Mouse (Mus musculus) intestine, embryonic 16.5 days (tissue): Measurements from ENCODE around the gene Rnf41. TPM values are rescaled to one million over a fixed set of nuclear protein-coding genes. Genes with fewer than 3 reads are reported as not detected.

ENCODE experiments used
- ATAC-seq: fragments of 200-750 bp; cut with Nextera tagmentation; 2 replicates; pipeline ENCODE4 v1.8.0; 2017; ENCODE audit warnings: moderate TSS enrichment, moderate library complexity
- H3K27ac ChIP-seq: fragments of 300-500 bp; sonication (generic); 2 replicates; pipeline ENCODE4 v1.5.1; 2014; ENCODE audit warnings: mild to moderate bottlenecking, low read length
- H3K27me3 ChIP-seq: fragments of 300-500 bp; sonication (generic); replicated peaks from 2 replicates; pipeline ENCODE4 v1.6.1; 2014; ENCODE audit warnings: low read length, control low read depth, mixed read lengths; ENCODE audit not compliant: control insufficient read depth, insufficient read depth
- H3K36me3 ChIP-seq: fragments of 300-500 bp; sonication (generic); 2 replicates; pipeline ENCODE4 v1.6.1; 2014; ENCODE audit warnings: low read length, control low read depth; ENCODE audit not compliant: control insufficient read depth, insufficient read depth
- H3K4me1 ChIP-seq: fragments of 300-500 bp; sonication (generic); 2 replicates; pipeline ENCODE4 v1.6.1; 2014; ENCODE audit warnings: low read length, control low read depth, mixed read lengths; ENCODE audit not compliant: control insufficient read depth, insufficient read depth
- H3K4me2 ChIP-seq: fragments of 300-500 bp; sonication (generic); 2 replicates; pipeline ENCODE4 v1.6.1; 2014; ENCODE audit warnings: low read depth, low read length, control low read depth
- H3K4me3 ChIP-seq: fragments of 300-500 bp; sonication (generic); 2 replicates; pipeline ENCODE4 v1.5.1; 2014; ENCODE audit warnings: mild to moderate bottlenecking, low read length
- H3K9ac ChIP-seq: fragments of 300-500 bp; sonication (generic); 2 replicates; pipeline ENCODE4 v1.6.1; 2014; ENCODE audit warnings: low read depth, low read length
- H3K9me3 ChIP-seq: fragments of 300-500 bp; sonication (generic); 2 replicates; pipeline ENCODE4 v1.6.1; 2016; ENCODE audit warnings: low read length, control low read depth; ENCODE audit not compliant: control insufficient read depth
- WGBS: fragments of 180-500 bp; shearing (Covaris S2); extraction: QIAGEN DNeasy Blood & Tissue Kit; methylation state at CpG from one replicate; pipeline ENCODE4 v1.1.7; 2014; 5-methylcytosine and 5-hydroxymethylcytosine counted together
- polyA plus RNA-seq: library from polyadenylated mRNA; unstranded; fragments of >200 nt; fragmentation: Nextera tagmentation; extraction: Ambion mirVana; gene quantifications from 2 replicates; pipeline ENCODE4 v1.2.1, GENCODE M21; 2015

Rnf41 gene
- polyA plus RNA-seq, result 43.2 and 43.3 TPM in 2 replicates

DNA sequence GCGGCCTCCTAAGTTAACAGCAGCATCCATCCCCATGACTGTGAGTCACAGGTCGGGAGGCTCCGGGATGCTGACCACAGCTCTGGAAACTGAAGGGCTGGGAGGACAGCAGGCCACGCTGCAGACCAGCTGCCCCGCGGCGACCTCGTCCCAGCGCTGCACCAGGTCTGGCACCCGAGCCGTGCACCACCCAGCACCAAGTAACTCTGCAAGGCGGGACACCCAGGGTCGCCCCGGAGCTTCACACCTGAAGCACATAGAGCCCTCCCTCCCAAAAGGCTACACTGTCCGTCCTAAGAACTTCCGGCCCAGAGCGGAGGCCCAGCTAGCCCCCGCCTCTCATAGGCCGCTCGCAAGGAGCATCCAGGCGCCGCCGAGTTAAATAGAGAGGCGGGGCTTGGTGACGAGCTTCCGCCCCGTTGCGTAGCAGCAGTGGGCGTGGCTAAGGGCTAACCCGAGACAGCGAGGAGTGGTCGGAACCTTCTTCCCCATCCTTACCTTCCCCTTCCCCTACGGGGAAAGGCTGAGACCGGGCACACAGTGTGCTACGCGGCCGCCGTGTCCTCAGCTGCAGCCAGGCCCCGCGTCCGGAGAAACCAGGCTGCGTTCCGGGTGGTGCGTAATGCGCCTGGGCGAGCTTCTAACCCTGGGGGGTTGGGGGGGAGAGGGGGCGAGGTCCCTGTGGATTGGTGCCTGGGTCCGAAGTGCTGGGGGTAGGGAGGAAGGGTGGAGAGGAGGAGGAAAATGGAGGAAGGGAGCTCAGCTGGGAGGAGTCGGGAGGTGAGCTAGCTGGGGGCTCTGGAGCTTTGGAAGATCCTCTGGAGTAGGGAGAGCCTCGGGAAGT is at the start of gene Rnf41, which contains the start of gene Nabp2:
TSS of gene Rnf41 (plus strand) at position 447 of the 844 bp plus-strand sequence.
TSS of gene Nabp2 (minus strand) at position 282 of the 844 bp plus-strand sequence.
- ATAC-seq, result peak; percentile 87
- 0% methylated on average over 50 of the region's 50 CpGs for WGBS

DNA sequence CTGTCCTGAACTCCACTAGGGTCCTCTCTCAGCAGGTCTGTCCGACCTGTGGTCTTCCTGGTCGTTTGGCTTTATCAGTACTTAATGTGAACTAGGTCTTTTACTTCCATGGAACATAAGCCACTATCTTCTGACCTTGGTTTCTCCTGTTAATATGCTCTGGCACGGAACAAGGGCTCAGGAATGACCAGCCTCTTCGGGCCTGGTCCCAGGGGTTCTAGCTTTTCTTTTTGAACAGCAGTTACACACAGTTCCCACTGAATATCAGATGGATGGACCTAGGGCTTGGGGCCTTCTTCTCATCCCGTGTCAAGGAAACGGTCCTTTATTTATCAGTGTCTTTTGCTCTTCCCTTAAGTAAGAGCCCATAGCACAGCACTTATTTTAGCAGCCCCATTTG is 49.6 kb upstream of the Rnf41 start:
- Histone ChIP-seq H3K36me3 (peaks cover 17% of the 10 kb centered on the region), H3K27ac (no peak overlapping the region), H3K4me2 (no peak overlapping the region), H3K9ac (no peak overlapping the region), H3K27me3 (no peaks in the 10 kb centered on the region), H3K4me3 (no peak overlapping the region), H3K9me3 (no peaks in the 10 kb centered on the region), H3K4me1 (no peaks in the 10 kb centered on the region)
- no peak for ATAC-seq
- 90% methylated on average over 6 of the region's 6 CpGs for WGBS

More for the DNA sequence above, at the start of gene Rnf41, which contains the start of gene Nabp2:
- no peaks in the 10 kb centered on the region for H3K9me3 ChIP-seq
- peak within 1 kb of the TSS; percentile 92 for H3K9ac ChIP-seq
- H3K4me3 ChIP-seq, result peak within 1 kb of the TSS; percentile 95
- H3K27ac ChIP-seq, result peak within 1 kb of the TSS; percentile 97
- H3K4me2 ChIP-seq, result peak within 1 kb of the TSS; percentile 93
- no peaks in the 10 kb centered on the region; the same call in 1 of the 2 replicates for H3K36me3 ChIP-seq
- no peaks in the 10 kb centered on the region for H3K27me3 ChIP-seq
- H3K4me1 ChIP-seq, result peaks cover 38% of the 10 kb centered on the region

DNA sequence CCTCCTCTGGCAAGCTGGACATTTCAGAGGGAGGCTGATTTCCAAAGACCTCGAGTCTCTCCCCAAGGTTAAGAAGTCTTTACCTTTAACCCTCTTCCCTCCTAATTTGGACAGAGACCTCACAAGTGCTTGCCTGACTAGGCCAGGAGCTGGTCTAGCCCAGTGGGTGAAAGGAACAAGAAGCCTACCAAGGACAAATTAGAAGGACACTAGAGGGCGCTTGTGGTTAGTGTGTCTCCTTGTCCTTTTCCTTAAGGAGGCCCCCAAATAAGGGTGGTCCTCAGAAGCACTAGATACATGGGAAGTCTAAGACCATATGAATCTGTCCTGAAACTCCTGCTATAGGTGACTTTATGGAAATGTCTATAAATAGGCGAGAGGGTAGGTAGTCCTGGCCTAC is 48.9 kb upstream of the Rnf41 start:
- no peak overlapping the region for H3K9ac ChIP-seq
- no peaks in the 10 kb centered on the region for H3K9me3 ChIP-seq
- H3K36me3 ChIP-seq, result peaks cover 17% of the 10 kb centered on the region
- WGBS, result 49% methylated on average over 3 of the region's 3 CpGs
- H3K4me1 ChIP-seq, result no peaks in the 10 kb centered on the region
- H3K4me3 ChIP-seq, result no peak overlapping the region
- no peaks in the 10 kb centered on the region for H3K27me3 ChIP-seq
- no peak overlapping the region for H3K27ac ChIP-seq
- 0 out of 2 replicates have a peak, but pooled peaks have one; percentile 21 for ATAC-seq
- H3K4me2 ChIP-seq, result no peak overlapping the region

GRCm38 (mm10) chr10:128367899-128368401 is 43.5 kb upstream of the Rnf41 start:
- peak overlapping the region; percentile 91 for H3K27ac ChIP-seq
- no peak; the same call in 1 of the 2 replicates for ATAC-seq
- WGBS, result 19% methylated on average over 19 of the region's 19 CpGs

GRCm38 (mm10) chr10:128368402-128369217 is 42.8 kb upstream of the Rnf41 start, which contains the start of gene Coq10a:
Gene Coq10a, minus strand, starts transcription at chr10:128368997.
- under 1% methylated on average over 87 of the region's 87 CpGs for whole genome bisulfite sequencing
- Histone ChIP-seq H3K27ac (peak within 1 kb of the TSS; percentile 91), H3K36me3 (no peaks in the 10 kb centered on the region), H3K9me3 (no peaks in the 10 kb centered on the region), H3K4me1 (peaks cover 6% of the 10 kb centered on the region; the same call in 1 of the 2 replicates), H3K27me3 (no peaks in the 10 kb centered on the region), H3K9ac (peak within 1 kb of the TSS; percentile 76), H3K4me3 (peak within 1 kb of the TSS; percentile 72), H3K4me2 (peak within 1 kb of the TSS; percentile 88)
- peak; percentile 93 for ATAC-seq

More at GRCm38 (mm10) chr10:128367899-128368401, 43.5 kb upstream of the Rnf41 start:
- H3K36me3 ChIP-seq, result no peaks in the 10 kb centered on the region
- H3K27me3 ChIP-seq, result no peaks in the 10 kb centered on the region
- H3K4me2 ChIP-seq, result peak overlapping the region; percentile 88
- H3K4me1 ChIP-seq, result peaks cover 6% of the 10 kb centered on the region; the same call in 1 of the 2 replicates
- peak overlapping the region; percentile 76 for H3K9ac ChIP-seq
- peak overlapping the region; percentile 72 for H3K4me3 ChIP-seq
- no peaks in the 10 kb centered on the region for H3K9me3 ChIP-seq

DNA sequence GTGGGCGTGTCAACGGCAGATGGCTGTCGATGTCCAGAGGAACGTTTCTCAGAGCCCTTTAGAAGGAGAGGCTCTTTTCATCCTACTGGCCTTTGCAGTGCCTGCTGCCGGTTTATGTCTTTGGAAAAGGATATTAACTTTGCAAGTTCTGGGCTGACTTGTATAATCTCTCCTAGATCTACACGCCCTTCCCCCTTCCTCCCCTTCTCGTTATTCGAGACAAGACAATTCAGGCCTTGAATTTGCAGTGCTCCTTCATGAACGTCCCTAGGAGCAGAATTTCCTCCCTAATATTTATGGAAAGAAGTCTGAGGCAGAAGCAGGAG is 42.3 kb upstream of the Rnf41 start:
- H3K4me1 ChIP-seq, result peaks cover 6% of the 10 kb centered on the region; the same call in 1 of the 2 replicates
- peak overlapping the region; percentile 76 for H3K9ac ChIP-seq
- no peaks in the 10 kb centered on the region for H3K36me3 ChIP-seq
- peak overlapping the region; percentile 72 for H3K4me3 ChIP-seq
- no peaks in the 10 kb centered on the region for H3K27me3 ChIP-seq
- no peak for ATAC-seq
- WGBS, result 4% methylated on average over 9 of the region's 9 CpGs
- H3K27ac ChIP-seq, result peak overlapping the region; percentile 91
- peak overlapping the region; percentile 88 for H3K4me2 ChIP-seq
- H3K9me3 ChIP-seq, result no peaks in the 10 kb centered on the region

DNA sequence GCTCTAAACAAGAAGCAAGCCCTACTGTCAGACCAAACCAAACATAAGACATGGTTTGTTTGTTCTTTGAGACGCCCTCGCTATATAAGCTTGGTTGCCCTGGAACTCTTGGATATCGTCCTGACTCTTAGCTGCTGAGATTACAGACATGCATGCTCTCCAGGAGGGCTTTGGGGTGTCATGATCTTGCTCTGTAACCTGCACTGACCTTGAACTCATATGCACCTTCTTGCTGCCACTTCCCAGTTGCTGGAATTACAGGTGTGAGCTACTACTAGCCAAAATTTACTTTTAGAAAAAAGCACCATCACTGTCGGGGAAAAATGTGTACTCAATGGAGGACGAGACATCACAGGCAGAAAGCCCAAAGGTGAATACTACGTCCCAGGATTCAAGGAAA is 41.9 kb upstream of the Rnf41 start:
- peak overlapping the region; percentile 76 for H3K9ac ChIP-seq

DNA sequence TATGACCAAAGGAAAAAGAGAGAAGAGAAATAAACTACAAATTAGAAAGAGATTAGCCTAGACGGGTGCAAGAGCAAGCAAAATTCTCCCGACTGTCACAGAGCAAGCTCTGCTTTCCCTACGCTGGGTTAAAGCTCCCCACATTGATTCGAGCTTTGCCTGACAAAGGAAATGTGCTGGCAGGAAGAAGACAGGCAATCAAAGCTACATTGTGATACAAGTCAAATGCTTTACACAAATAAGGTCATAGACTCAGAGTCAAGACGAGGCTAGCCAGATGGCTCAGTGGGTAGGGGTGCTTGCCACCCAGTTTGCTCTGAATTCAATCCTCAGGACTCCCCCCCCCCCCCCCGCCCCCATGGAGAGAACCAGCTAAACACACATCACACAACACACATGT is 41.4 kb upstream of the Rnf41 start:
- WGBS, result 57% methylated on average over 6 of the region's 6 CpGs
- Histone ChIP-seq H3K4me1 (peaks cover 6% of the 10 kb centered on the region; the same call in 1 of the 2 replicates), H3K4me2 (no peak overlapping the region), H3K27me3 (no peaks in the 10 kb centered on the region), H3K9ac (no peak overlapping the region), H3K9me3 (no peaks in the 10 kb centered on the region), H3K27ac (peak overlapping the region; percentile 66; the same call in 1 of the 2 replicates), H3K4me3 (no peak overlapping the region), H3K36me3 (no peaks in the 10 kb centered on the region)
- no peak for ATAC-seq

More for the DNA sequence above, 41.9 kb upstream of the Rnf41 start:
- Histone ChIP-seq H3K9me3 (no peaks in the 10 kb centered on the region), H3K4me2 (peak overlapping the region; percentile 88), H3K4me1 (peaks cover 6% of the 10 kb centered on the region; the same call in 1 of the 2 replicates), H3K27me3 (no peaks in the 10 kb centered on the region), H3K36me3 (no peaks in the 10 kb centered on the region), H3K4me3 (peak overlapping the region; percentile 72; the same call in 1 of the 2 replicates), H3K27ac (peak overlapping the region; percentile 91)
- 67% methylated on average over 6 of the region's 6 CpGs for WGBS
- ATAC-seq, result no peak
